Mouse (Mus musculus): Measurements from ENCODE around the gene Nptx1. TPM values are rescaled to one million over a fixed set of nuclear protein-coding genes. Genes with fewer than 3 reads are reported as not detected.

Nptx1 gene
- total and polyA plus RNA-seq, 2 experiments = 0.09 TPM

DNA sequence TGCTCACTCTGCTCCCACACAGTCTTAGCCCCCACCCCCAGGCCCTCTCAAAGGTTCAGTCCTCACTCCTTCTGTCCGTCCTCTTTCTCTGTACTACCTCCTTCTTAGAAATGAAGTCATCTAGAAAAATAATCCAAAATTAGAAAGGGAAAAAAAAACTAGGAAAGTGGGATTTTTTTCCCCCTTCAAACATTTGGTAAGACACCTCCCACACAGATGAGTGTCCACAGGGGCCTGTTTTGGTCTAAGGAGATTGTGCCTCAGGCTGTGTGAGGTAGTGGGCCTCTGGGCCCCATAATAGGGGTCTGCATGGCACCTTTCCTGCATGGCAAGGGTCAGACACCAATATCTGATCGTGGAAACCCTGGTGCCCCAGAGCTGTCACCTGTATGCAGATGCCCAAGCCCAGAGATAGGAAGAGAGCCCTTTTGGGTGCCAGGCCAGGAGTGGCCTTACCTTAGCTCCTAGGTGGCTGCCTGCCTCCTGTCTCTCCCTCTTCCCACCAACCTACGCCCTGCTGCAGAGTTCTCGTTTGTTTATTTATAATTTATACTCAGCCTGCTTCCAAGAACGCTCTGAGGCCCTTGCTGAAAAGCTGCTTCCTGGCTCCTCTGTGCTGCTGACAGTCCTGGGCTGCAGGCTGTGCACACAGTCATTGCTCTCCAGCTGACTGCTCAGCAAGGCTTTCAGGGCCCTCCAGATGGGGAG, 27.4 kb downstream of the Nptx1 start:
- DNase-seq (ENCODE audit: extremely low read depth, low read depth, low spot score) = no peak
- Histone ChIP-seq H3K36me3 (ENCODE audit: control insufficient read depth, insufficient read depth, low read length) (no peaks in the 10 kb centered on the region), H3K79me2 (ENCODE audit: control insufficient read depth, insufficient read depth, low read length) (no peaks in the 10 kb centered on the region), H3K27me3 (ENCODE audit: control insufficient read depth, insufficient read depth, low read length) (no peaks in the 10 kb centered on the region), H3K27ac (replicated peaks; ENCODE audit: insufficient read depth, low read depth, low read length) (no peak overlapping the region), H3K4me1 (ENCODE audit: control insufficient read depth, insufficient read depth, low read length) (0 out of 2 replicates have a peak, but pooled peaks cover 2% of the 10 kb centered on the region), H3K9ac (ENCODE audit: low read depth, low read length) (no peak overlapping the region), H3K4me3 (ENCODE audit: insufficient read depth, low read depth, low read length) (no peak overlapping the region)
- WGBS = 84% methylated on average over 5 of the region's 5 CpGs
- TF ChIP-seq POLR2A (IDR thresholded peaks at IDR 0.05; ENCODE audit: extremely low read depth, insufficient read depth, low read length) = no peak
- no peak for TF ChIP-seq CTCF (IDR thresholded peaks at IDR 0.05; ENCODE audit: low read depth, low read length)

DNA sequence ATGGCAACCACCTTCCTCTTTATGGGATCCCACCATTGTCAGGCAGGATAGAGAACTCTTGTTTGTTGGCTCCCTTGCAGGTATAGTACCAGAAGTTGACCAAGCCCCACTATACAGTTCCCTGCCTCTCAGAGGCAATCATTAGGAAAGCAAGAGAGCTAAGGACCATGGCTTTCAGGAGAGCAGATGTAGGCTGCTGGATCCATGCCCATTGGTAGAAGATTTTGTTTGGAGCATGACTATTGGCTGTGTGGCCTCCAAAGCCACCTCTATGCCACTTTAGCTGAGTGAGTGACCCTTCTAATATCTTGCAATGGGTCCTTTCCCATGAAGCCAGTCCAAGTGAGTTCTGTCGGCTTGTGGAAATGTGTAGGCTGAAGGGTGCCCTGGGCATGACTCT, 28.2 kb downstream of the Nptx1 start:
- WGBS = 97% methylated on average over 1 of the region's 1 CpGs
- Histone ChIP-seq H3K79me2 (ENCODE audit: control insufficient read depth, insufficient read depth, low read length) (no peaks in the 10 kb centered on the region), H3K27me3 (ENCODE audit: control insufficient read depth, insufficient read depth, low read length) (no peaks in the 10 kb centered on the region), H3K4me3 (ENCODE audit: insufficient read depth, low read depth, low read length) (no peak overlapping the region), H3K27ac (replicated peaks; ENCODE audit: insufficient read depth, low read depth, low read length) (no peak overlapping the region), H3K36me3 (ENCODE audit: control insufficient read depth, insufficient read depth, low read length) (no peaks in the 10 kb centered on the region), H3K4me1 (ENCODE audit: control insufficient read depth, insufficient read depth, low read length) (no peaks in the 10 kb centered on the region), H3K9ac (ENCODE audit: low read depth, low read length) (no peak overlapping the region)
- DNase-seq (ENCODE audit: extremely low read depth, low read depth, low spot score) = no peak
- TF ChIP-seq POLR2A (IDR thresholded peaks at IDR 0.05; ENCODE audit: extremely low read depth, insufficient read depth, low read length) (no peak), CTCF (IDR thresholded peaks at IDR 0.05; ENCODE audit: low read depth, low read length) (no peak)

DNA sequence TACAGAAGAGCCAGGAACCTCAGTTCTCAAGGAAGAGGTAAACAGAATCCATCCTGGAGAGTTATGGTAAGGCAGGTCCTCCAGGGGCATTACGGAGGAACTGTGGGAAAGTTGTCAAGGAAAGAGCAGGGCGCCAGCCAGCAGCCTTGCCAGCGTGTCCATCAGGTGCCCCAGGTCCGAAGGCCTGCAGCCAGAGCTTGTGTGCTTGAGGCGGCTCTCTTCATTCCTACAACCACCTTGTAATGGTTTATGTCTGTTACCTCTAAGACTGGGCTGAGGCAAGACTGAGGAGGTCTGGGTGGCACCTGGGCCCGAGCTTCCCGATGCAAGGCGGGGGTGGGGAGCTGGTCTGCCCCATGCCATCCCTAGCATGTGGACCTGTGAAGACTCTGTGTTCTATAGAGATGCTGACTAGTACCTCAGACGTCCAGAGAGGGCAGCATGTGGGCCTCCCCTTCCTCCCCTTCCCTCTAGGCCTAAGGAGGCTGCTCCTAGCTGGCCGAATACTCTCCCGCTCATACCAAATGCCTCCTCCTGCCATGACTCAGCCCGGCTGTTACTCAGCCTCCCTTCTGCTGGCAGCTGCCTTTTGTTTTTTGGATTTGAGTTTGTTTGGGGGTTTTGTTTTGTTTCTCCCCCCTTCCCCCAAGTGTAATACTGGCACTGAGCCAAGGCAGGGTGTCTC, 30.7 kb downstream of the Nptx1 start:
- H3K79me2 ChIP-seq (ENCODE audit: control insufficient read depth, insufficient read depth, low read length) = no peaks in the 10 kb centered on the region
- no peak for DNase-seq (ENCODE audit: extremely low read depth, low read depth, low spot score)
- no peaks in the 10 kb centered on the region for H3K4me1 ChIP-seq (ENCODE audit: control insufficient read depth, insufficient read depth, low read length)
- 85% methylated on average over 12 of the region's 12 CpGs for WGBS
- no peak overlapping the region for H3K9ac ChIP-seq (ENCODE audit: low read depth, low read length)
- TF ChIP-seq POLR2A (IDR thresholded peaks at IDR 0.05; ENCODE audit: extremely low read depth, insufficient read depth, low read length) = no peak
- TF ChIP-seq CTCF (IDR thresholded peaks at IDR 0.05; ENCODE audit: low read depth, low read length) = no peak
- H3K36me3 ChIP-seq (ENCODE audit: control insufficient read depth, insufficient read depth, low read length) = no peaks in the 10 kb centered on the region
- H3K4me3 ChIP-seq (ENCODE audit: insufficient read depth, low read depth, low read length) = no peak overlapping the region
- H3K27me3 ChIP-seq (ENCODE audit: control insufficient read depth, insufficient read depth, low read length) = no peaks in the 10 kb centered on the region
- no peak overlapping the region for H3K27ac ChIP-seq (replicated peaks; ENCODE audit: insufficient read depth, low read depth, low read length)

DNA sequence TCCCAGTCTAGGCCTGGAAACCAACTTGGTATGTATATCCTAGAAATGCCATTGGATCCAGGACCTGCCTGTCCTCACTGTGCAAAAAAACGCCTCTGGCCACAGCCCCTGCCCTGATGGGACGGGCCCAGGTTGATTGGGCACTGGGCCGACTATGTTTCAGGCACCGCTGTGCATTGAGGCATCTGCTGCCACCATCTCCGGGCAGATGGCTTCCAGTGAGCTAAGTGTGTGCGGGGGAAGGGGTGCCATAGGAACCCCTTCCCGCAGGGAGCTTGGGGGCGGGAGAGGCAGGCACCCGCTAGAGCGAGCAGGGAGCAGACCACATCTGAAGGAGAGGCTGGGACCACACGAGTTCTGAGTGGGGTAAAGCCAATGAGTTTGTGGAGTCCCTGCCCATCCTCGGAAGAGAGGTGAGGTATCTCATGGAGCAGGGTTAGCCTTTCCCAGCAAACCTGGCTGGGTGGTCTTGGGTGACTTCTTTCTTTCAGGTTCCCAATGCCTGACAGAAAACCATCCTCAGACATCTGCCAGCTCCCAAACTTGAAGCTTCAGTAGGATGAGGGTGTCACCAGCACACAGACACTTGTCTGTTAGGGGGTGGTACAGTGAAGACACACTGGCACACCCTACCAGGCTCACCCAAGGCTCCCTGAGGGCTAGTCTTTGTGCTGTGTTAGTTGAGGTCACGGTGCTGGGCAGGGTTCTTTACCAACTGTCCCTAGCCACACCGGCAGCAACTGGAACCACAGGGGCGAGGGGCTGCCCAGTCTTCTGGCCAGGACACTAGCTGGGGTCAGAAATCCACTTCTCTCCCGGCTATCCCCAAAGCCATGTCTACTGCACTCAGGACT, 31.5 kb downstream of the Nptx1 start:
- Histone ChIP-seq H3K79me2 (ENCODE audit: control insufficient read depth, insufficient read depth, low read length) (no peaks in the 10 kb centered on the region), H3K4me1 (ENCODE audit: control insufficient read depth, insufficient read depth, low read length) (no peaks in the 10 kb centered on the region), H3K9ac (ENCODE audit: low read depth, low read length) (no peak overlapping the region), H3K27ac (replicated peaks; ENCODE audit: insufficient read depth, low read depth, low read length) (no peak overlapping the region), H3K4me3 (ENCODE audit: insufficient read depth, low read depth, low read length) (no peak overlapping the region), H3K36me3 (ENCODE audit: control insufficient read depth, insufficient read depth, low read length) (no peaks in the 10 kb centered on the region), H3K27me3 (ENCODE audit: control insufficient read depth, insufficient read depth, low read length) (no peaks in the 10 kb centered on the region)
- WGBS = 86% methylated on average over 16 of the region's 16 CpGs
- DNase-seq (ENCODE audit: extremely low read depth, low read depth, low spot score) = no peak
- TF ChIP-seq CTCF (IDR thresholded peaks at IDR 0.05; ENCODE audit: low read depth, low read length) (no peak), POLR2A (IDR thresholded peaks at IDR 0.05; ENCODE audit: extremely low read depth, insufficient read depth, low read length) (no peak)

DNA sequence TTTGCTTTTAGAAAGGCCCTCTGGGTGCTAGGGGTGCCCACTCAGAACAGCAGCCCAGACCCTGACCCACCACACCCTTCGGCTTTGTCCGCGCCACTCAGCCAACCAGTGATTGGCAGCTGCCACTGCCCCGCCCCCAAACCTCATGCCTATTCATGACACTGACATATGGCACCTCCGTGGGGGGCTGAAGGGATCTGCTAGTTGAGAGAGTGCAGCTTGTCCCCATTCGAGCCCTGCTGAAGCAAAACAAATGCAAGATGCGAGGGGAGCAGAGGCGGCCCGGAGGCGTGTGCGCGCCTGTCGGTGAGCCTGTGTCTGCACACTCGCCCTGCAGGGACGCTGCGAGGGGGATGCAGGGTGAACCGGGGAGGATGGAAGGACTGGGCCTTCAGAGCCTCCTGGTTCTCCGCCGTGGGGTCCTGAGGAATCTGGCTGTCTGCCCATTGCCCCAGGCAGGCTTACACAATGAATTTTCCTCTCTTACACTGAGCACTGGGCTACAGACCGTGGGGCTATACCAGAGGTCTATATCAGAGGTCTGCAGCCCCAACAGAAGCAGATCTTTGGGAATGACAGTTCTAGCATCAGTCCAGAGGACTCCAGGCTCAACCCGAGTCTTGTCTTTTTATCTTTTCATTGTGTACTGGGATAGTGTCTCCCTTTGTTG, 32.5 kb downstream of the Nptx1 start:
- Histone ChIP-seq H3K9ac (ENCODE audit: low read depth, low read length) (no peak overlapping the region), H3K36me3 (ENCODE audit: control insufficient read depth, insufficient read depth, low read length) (no peaks in the 10 kb centered on the region), H3K4me3 (ENCODE audit: insufficient read depth, low read depth, low read length) (no peak overlapping the region), H3K79me2 (ENCODE audit: control insufficient read depth, insufficient read depth, low read length) (no peaks in the 10 kb centered on the region), H3K27ac (replicated peaks; ENCODE audit: insufficient read depth, low read depth, low read length) (no peak overlapping the region), H3K4me1 (ENCODE audit: control insufficient read depth, insufficient read depth, low read length) (no peaks in the 10 kb centered on the region), H3K27me3 (ENCODE audit: control insufficient read depth, insufficient read depth, low read length) (no peaks in the 10 kb centered on the region)
- no peak for TF ChIP-seq CTCF (IDR thresholded peaks at IDR 0.05; ENCODE audit: low read depth, low read length)
- no peak for TF ChIP-seq POLR2A (IDR thresholded peaks at IDR 0.05; ENCODE audit: extremely low read depth, insufficient read depth, low read length)
- DNase-seq (ENCODE audit: extremely low read depth, low read depth, low spot score) = no peak
- WGBS = 16% methylated on average over 21 of the region's 21 CpGs
